ENCODE assay signal across 11 mouse cellular contexts in genomic region chr3:49641411-49641810, GRCm38 (mm10).
DNase-seq lines count a peak whose midpoint lies in the region; ATAC-seq and TF ChIP-seq lines count a peak whose summit lies in the region.
"Had no signal": no experiment of that assay in that cellular context is flagged by ENCODE, and none has a peak within 500 bp of the region (broad histone marks: within the 10 kb centered on the region; RNA-seq: fewer than 3 reads in every experiment).

No protein-coding gene starts in this region.

- H3K4me3 ChIP-seq in hindbrain, embryonic 11.5 days (ENCODE audit: low read depth, low read length) = no peak overlapping the region
- H3K4me3 ChIP-seq in hindbrain, embryonic 16.5 days (ENCODE audit: low read length) = no peak overlapping the region
- no peak overlapping the region for H3K4me3 ChIP-seq in forebrain, postnatal 0 days (ENCODE audit: low read depth, low read length)
- no peak overlapping the region for H3K4me3 ChIP-seq in midbrain, embryonic 12.5 days

- WGBS in hindbrain, embryonic 11.5 days = 79% methylated on average over 1 of the region's 1 CpGs
- 70% methylated on average over 1 of the region's 1 CpGs for WGBS in hindbrain, embryonic 16.5 days
- 55% methylated on average over 1 of the region's 1 CpGs for WGBS in forebrain, postnatal 0 days
- 16% methylated on average over 1 of the region's 1 CpGs for WGBS in midbrain, embryonic 12.5 days

- TF ChIP-seq CTCF in brain, embryonic 14.5 days (IDR thresholded peaks at IDR 0.05; ENCODE audit: borderline replicate concordance, extremely low read depth, insufficient read depth, insufficient read length) = no peak
- no peak for TF ChIP-seq CTCF in forebrain, postnatal 0 days (IDR thresholded peaks at IDR 0.05; ENCODE audit: low read depth)

- no peak overlapping the region for H3K27ac ChIP-seq in hindbrain, embryonic 11.5 days (ENCODE audit: low read depth, low read length)
- no peak overlapping the region for H3K27ac ChIP-seq in hindbrain, embryonic 16.5 days (ENCODE audit: low read depth, low read length)
- H3K27ac ChIP-seq in forebrain, postnatal 0 days (ENCODE audit: low read depth, low read length) = no peak overlapping the region
- no peak overlapping the region for H3K27ac ChIP-seq in midbrain, embryonic 12.5 days (replicated peaks)

- TF ChIP-seq POLR2A in brain, embryonic 14.5 days (IDR thresholded peaks at IDR 0.05; ENCODE audit: borderline replicate concordance, extremely low read depth, insufficient read depth, insufficient read length, poor library complexity, severe bottlenecking) = no peak

- H3K9ac ChIP-seq in hindbrain, embryonic 11.5 days (ENCODE audit: low read depth, low read length) = no peak overlapping the region
- no peak overlapping the region for H3K9ac ChIP-seq in hindbrain, embryonic 16.5 days (ENCODE audit: low read depth, low read length)
- H3K9ac ChIP-seq in forebrain, postnatal 0 days = no peak overlapping the region
- H3K9ac ChIP-seq in midbrain, embryonic 12.5 days (replicated peaks) = no peak overlapping the region

- DNase-seq in hindbrain, embryonic 11.5 days (ENCODE audit: low spot score) = peak; percentile 14
- peak; percentile 73 for DNase-seq in brain, embryonic 14.5 days (ENCODE audit: low read depth)
- peak; percentile 5 for DNase-seq in forebrain, postnatal 0 days
- DNase-seq in layer of hippocampus, adult 18-20 months (ENCODE audit: low spot score in 2 of 2) = no peak
- DNase-seq in urinary bladder, postnatal 14 days (ENCODE audit: low spot score) = no peak
- no peak for DNase-seq in ovary, postnatal 14 days (ENCODE audit: low spot score)
- DNase-seq: cerebellum, adult 2 months; right cerebral cortex, postnatal 14 days; thymus, adult 18-20 months had no signal

- H3K4me2 ChIP-seq in hindbrain, embryonic 11.5 days (replicated peaks; ENCODE audit: low read depth, low read length) = no peak overlapping the region
- H3K4me2 ChIP-seq in hindbrain, embryonic 16.5 days (ENCODE audit: low read length) = no peak overlapping the region
- H3K4me2 ChIP-seq in forebrain, postnatal 0 days (ENCODE audit: low read depth) = no peak overlapping the region
- H3K4me2 ChIP-seq in midbrain, embryonic 12.5 days (replicated peaks) = no peak overlapping the region

- no peaks in the 10 kb centered on the region for H3K4me1 ChIP-seq in hindbrain, embryonic 11.5 days (replicated peaks; ENCODE audit: control insufficient read depth, insufficient read depth, low read length)
- H3K4me1 ChIP-seq in hindbrain, embryonic 16.5 days (ENCODE audit: control insufficient read depth, insufficient read depth, low read depth, low read length) = no peaks in the 10 kb centered on the region; the same call in 1 of the 2 replicates
- H3K4me1 ChIP-seq in forebrain, postnatal 0 days (ENCODE audit: insufficient read depth) = no peaks in the 10 kb centered on the region
- H3K4me1 ChIP-seq in midbrain, embryonic 12.5 days = peaks cover 10% of the 10 kb centered on the region

- H3K27me3 ChIP-seq in hindbrain, embryonic 11.5 days (ENCODE audit: control insufficient read depth, insufficient read depth, low read length) = no peaks in the 10 kb centered on the region
- H3K27me3 ChIP-seq in hindbrain, embryonic 16.5 days (replicated peaks; ENCODE audit: control insufficient read depth, insufficient read depth, low read length) = no peaks in the 10 kb centered on the region
- H3K27me3 ChIP-seq in forebrain, postnatal 0 days (ENCODE audit: insufficient read depth, low read length) = no peaks in the 10 kb centered on the region
- H3K27me3 ChIP-seq in midbrain, embryonic 12.5 days = no peaks in the 10 kb centered on the region

- no peaks in the 10 kb centered on the region for H3K36me3 ChIP-seq in hindbrain, embryonic 11.5 days (ENCODE audit: control insufficient read depth, insufficient read depth, low read length)
- H3K36me3 ChIP-seq in hindbrain, embryonic 16.5 days (ENCODE audit: control insufficient read depth, insufficient read depth, low read length) = no peaks in the 10 kb centered on the region
- no peaks in the 10 kb centered on the region for H3K36me3 ChIP-seq in forebrain, postnatal 0 days (ENCODE audit: insufficient read depth)
- no peaks in the 10 kb centered on the region for H3K36me3 ChIP-seq in midbrain, embryonic 12.5 days

- ATAC-seq in hindbrain, embryonic 11.5 days (ENCODE audit: low FRiP score) = no peak
- ATAC-seq in hindbrain, embryonic 16.5 days = no peak
- ATAC-seq in forebrain, postnatal 0 days = no peak; the same call in 1 of the 2 replicates
- peak; percentile 52; the same call in 1 of the 2 replicates for ATAC-seq in midbrain, embryonic 12.5 days (ENCODE audit: low FRiP score, low read depth)

- H3K9me3 ChIP-seq in hindbrain, embryonic 11.5 days (ENCODE audit: control insufficient read depth, low read length) = no peaks in the 10 kb centered on the region
- H3K9me3 ChIP-seq in hindbrain, embryonic 16.5 days (ENCODE audit: control insufficient read depth, low read length) = no peaks in the 10 kb centered on the region
- no peaks in the 10 kb centered on the region for H3K9me3 ChIP-seq in forebrain, postnatal 0 days (ENCODE audit: low read length)
- H3K9me3 ChIP-seq in midbrain, embryonic 12.5 days = no peaks in the 10 kb centered on the region

Comparison
In these comparisons a context has a peak if more than half of its experiments do, and no peak if none do; other contexts are left out.
1. DNase-seq: peak in hindbrain, embryonic 11.5 days (single experiment), brain, embryonic 14.5 days (single experiment) and forebrain, postnatal 0 days (single experiment); none in layer of hippocampus, adult 18-20 months (0 of 2), urinary bladder, postnatal 14 days (single experiment) and ovary, postnatal 14 days (single experiment).